Mouse (Mus musculus): ENCODE measurements around the gene Dmwd. TPM values are rescaled to one million over a fixed set of nuclear protein-coding genes. Genes with fewer than 3 reads are reported as not detected.

Dmwd gene
- 11.3 and 11.9 TPM in 2 replicates for polyA plus RNA-seq (2015; fragmentation: Nextera tagmentation; extraction: Ambion mirVana)

- H3K36me3 ChIP-seq (ENCODE audit: control insufficient read depth, insufficient read depth, low read length) = peaks cover 23% of the 10 kb centered on the region
- peak within 1 kb of the TSS; percentile 98 for H3K9ac ChIP-seq (ENCODE audit: low read length)
- no peaks in the 10 kb centered on the region for H3K27me3 ChIP-seq (ENCODE audit: control insufficient read depth, insufficient read depth, low read depth, low read length)
- ATAC-seq (ENCODE audit: low read depth) = peak; percentile 99
- H3K4me2 ChIP-seq (ENCODE audit: low read depth, low read length) = peak within 1 kb of the TSS; percentile 80
- WGBS = under 1% methylated on average over 77 of the region's 91 CpGs
- H3K9me3 ChIP-seq (ENCODE audit: control insufficient read depth, low read length) = no peaks in the 10 kb centered on the region
- H3K4me3 ChIP-seq (ENCODE audit: low read length) = peak within 1 kb of the TSS; percentile 97
- H3K27ac ChIP-seq (ENCODE audit: low read length) = peak within 1 kb of the TSS; percentile 85
- H3K4me1 ChIP-seq (replicated peaks; ENCODE audit: control insufficient read depth, insufficient read depth, low read length) = peaks cover 20% of the 10 kb centered on the region
Observed at GRCm38 (mm10) chr7:19075723-19076585, at the start of gene Dmwd. TSS of gene Dmwd (plus strand) at chr7:19076227.

GRCm38 (mm10) chr7:19028067-19028466, 48.0 kb upstream of the Dmwd start:
- H3K9ac ChIP-seq (ENCODE audit: low read length) = no peak overlapping the region
- no peak overlapping the region for H3K4me3 ChIP-seq (ENCODE audit: low read length)
- H3K27me3 ChIP-seq (ENCODE audit: control insufficient read depth, insufficient read depth, low read depth, low read length) = peaks cover 8% of the 10 kb centered on the region

GRCm38 (mm10) chr7:19029084-19029653, 46.9 kb upstream of the Dmwd start:
- Histone ChIP-seq H3K27me3 (ENCODE audit: control insufficient read depth, insufficient read depth, low read depth, low read length) (no peaks in the 10 kb centered on the region), H3K4me2 (ENCODE audit: low read depth, low read length) (no peak overlapping the region), H3K4me3 (ENCODE audit: low read length) (no peak overlapping the region), H3K27ac (ENCODE audit: low read length) (no peak overlapping the region), H3K4me1 (replicated peaks; ENCODE audit: control insufficient read depth, insufficient read depth, low read length) (peaks cover 8% of the 10 kb centered on the region), H3K9ac (ENCODE audit: low read length) (no peak overlapping the region), H3K9me3 (ENCODE audit: control insufficient read depth, low read length) (no peaks in the 10 kb centered on the region), H3K36me3 (ENCODE audit: control insufficient read depth, insufficient read depth, low read length) (peaks cover 33% of the 10 kb centered on the region)
- WGBS = 60% methylated on average over 6 of the region's 6 CpGs
- no peak; the same call in 1 of the 2 replicates for ATAC-seq (ENCODE audit: low read depth)

More at GRCm38 (mm10) chr7:19028067-19028466, 48.0 kb upstream of the Dmwd start:
- Histone ChIP-seq H3K9me3 (ENCODE audit: control insufficient read depth, low read length) (no peaks in the 10 kb centered on the region), H3K4me2 (ENCODE audit: low read depth, low read length) (no peak overlapping the region), H3K36me3 (ENCODE audit: control insufficient read depth, insufficient read depth, low read length) (peaks cover 26% of the 10 kb centered on the region), H3K4me1 (replicated peaks; ENCODE audit: control insufficient read depth, insufficient read depth, low read length) (peaks cover 10% of the 10 kb centered on the region), H3K27ac (ENCODE audit: low read length) (no peak overlapping the region)
- ATAC-seq (ENCODE audit: low read depth) = no peak

- Histone ChIP-seq H3K4me1 (replicated peaks; ENCODE audit: control insufficient read depth, insufficient read depth, low read length) (no peaks in the 10 kb centered on the region), H3K27me3 (ENCODE audit: control insufficient read depth, insufficient read depth, low read depth, low read length) (no peaks in the 10 kb centered on the region), H3K4me3 (ENCODE audit: low read length) (no peak overlapping the region), H3K9me3 (ENCODE audit: control insufficient read depth, low read length) (no peaks in the 10 kb centered on the region), H3K9ac (ENCODE audit: low read length) (no peak overlapping the region), H3K27ac (ENCODE audit: low read length) (no peak overlapping the region), H3K4me2 (ENCODE audit: low read depth, low read length) (no peak overlapping the region), H3K36me3 (ENCODE audit: control insufficient read depth, insufficient read depth, low read length) (peaks cover 49% of the 10 kb centered on the region)
- no peak for ATAC-seq (ENCODE audit: low read depth)
- 74% methylated on average over 4 of the region's 4 CpGs for WGBS
Observed at GRCm38 (mm10) chr7:19031641-19032040, 44.4 kb upstream of the Dmwd start.

- no peak overlapping the region for H3K4me3 ChIP-seq (ENCODE audit: low read length)
- no peak overlapping the region for H3K27ac ChIP-seq (ENCODE audit: low read length)
- no peaks in the 10 kb centered on the region for H3K9me3 ChIP-seq (ENCODE audit: control insufficient read depth, low read length)
- no peak overlapping the region for H3K4me2 ChIP-seq (ENCODE audit: low read depth, low read length)
- peaks cover 72% of the 10 kb centered on the region for H3K36me3 ChIP-seq (ENCODE audit: control insufficient read depth, insufficient read depth, low read length)
- no peak overlapping the region for H3K9ac ChIP-seq (ENCODE audit: low read length)
- H3K4me1 ChIP-seq (replicated peaks; ENCODE audit: control insufficient read depth, insufficient read depth, low read length) = no peaks in the 10 kb centered on the region
- 92% methylated on average over 6 of the region's 6 CpGs for WGBS
- ATAC-seq (ENCODE audit: low read depth) = no peak
- no peaks in the 10 kb centered on the region for H3K27me3 ChIP-seq (ENCODE audit: control insufficient read depth, insufficient read depth, low read depth, low read length)
Observed at GRCm38 (mm10) chr7:19044616-19045015, 31.4 kb upstream of the Dmwd start.

GRCm38 (mm10) chr7:19046286-19047069, 29.5 kb upstream of the Dmwd start:
- Histone ChIP-seq H3K4me2 (ENCODE audit: low read depth, low read length) (no peak overlapping the region), H3K4me1 (replicated peaks; ENCODE audit: control insufficient read depth, insufficient read depth, low read length) (no peaks in the 10 kb centered on the region), H3K27ac (ENCODE audit: low read length) (no peak overlapping the region), H3K9ac (ENCODE audit: low read length) (no peak overlapping the region), H3K27me3 (ENCODE audit: control insufficient read depth, insufficient read depth, low read depth, low read length) (no peaks in the 10 kb centered on the region), H3K36me3 (ENCODE audit: control insufficient read depth, insufficient read depth, low read length) (peaks cover 64% of the 10 kb centered on the region), H3K4me3 (ENCODE audit: low read length) (no peak overlapping the region), H3K9me3 (ENCODE audit: control insufficient read depth, low read length) (no peaks in the 10 kb centered on the region)
- 86% methylated on average over 11 of the region's 11 CpGs for WGBS
- no peak for ATAC-seq (ENCODE audit: low read depth)

GRCm38 (mm10) chr7:19048006-19048527, 28.0 kb upstream of the Dmwd start:
- Histone ChIP-seq H3K9me3 (ENCODE audit: control insufficient read depth, low read length) (no peaks in the 10 kb centered on the region), H3K9ac (ENCODE audit: low read length) (no peak overlapping the region), H3K4me3 (ENCODE audit: low read length) (no peak overlapping the region), H3K36me3 (ENCODE audit: control insufficient read depth, insufficient read depth, low read length) (peaks cover 54% of the 10 kb centered on the region), H3K4me2 (ENCODE audit: low read depth, low read length) (no peak overlapping the region), H3K27ac (ENCODE audit: low read length) (no peak overlapping the region), H3K4me1 (replicated peaks; ENCODE audit: control insufficient read depth, insufficient read depth, low read length) (no peaks in the 10 kb centered on the region), H3K27me3 (ENCODE audit: control insufficient read depth, insufficient read depth, low read depth, low read length) (no peaks in the 10 kb centered on the region)
- WGBS = 86% methylated on average over 14 of the region's 14 CpGs
- ATAC-seq (ENCODE audit: low read depth) = no peak

- WGBS = 86% methylated on average over 5 of the region's 5 CpGs
- no peak overlapping the region for H3K9ac ChIP-seq (ENCODE audit: low read length)
- H3K4me2 ChIP-seq (ENCODE audit: low read depth, low read length) = no peak overlapping the region
- no peaks in the 10 kb centered on the region for H3K9me3 ChIP-seq (ENCODE audit: control insufficient read depth, low read length)
- ATAC-seq (ENCODE audit: low read depth) = no peak
- H3K27me3 ChIP-seq (ENCODE audit: control insufficient read depth, insufficient read depth, low read depth, low read length) = no peaks in the 10 kb centered on the region
- peaks cover 50% of the 10 kb centered on the region for H3K36me3 ChIP-seq (ENCODE audit: control insufficient read depth, insufficient read depth, low read length)
- H3K4me1 ChIP-seq (replicated peaks; ENCODE audit: control insufficient read depth, insufficient read depth, low read length) = no peaks in the 10 kb centered on the region
- H3K4me3 ChIP-seq (ENCODE audit: low read length) = no peak overlapping the region
- no peak overlapping the region for H3K27ac ChIP-seq (ENCODE audit: low read length)
Observed at GRCm38 (mm10) chr7:19049252-19049651, 26.8 kb upstream of the Dmwd start.

- ATAC-seq (ENCODE audit: low read depth) = no peak
- no peaks in the 10 kb centered on the region for H3K27me3 ChIP-seq (ENCODE audit: control insufficient read depth, insufficient read depth, low read depth, low read length)
- H3K36me3 ChIP-seq (ENCODE audit: control insufficient read depth, insufficient read depth, low read length) = peaks cover 45% of the 10 kb centered on the region
- H3K27ac ChIP-seq (ENCODE audit: low read length) = no peak overlapping the region
- H3K9me3 ChIP-seq (ENCODE audit: control insufficient read depth, low read length) = no peaks in the 10 kb centered on the region
- no peak overlapping the region for H3K4me3 ChIP-seq (ENCODE audit: low read length)
- no peak overlapping the region for H3K4me2 ChIP-seq (ENCODE audit: low read depth, low read length)
- H3K9ac ChIP-seq (ENCODE audit: low read length) = no peak overlapping the region
- 84% methylated on average over 8 of the region's 8 CpGs for WGBS
- H3K4me1 ChIP-seq (replicated peaks; ENCODE audit: control insufficient read depth, insufficient read depth, low read length) = no peaks in the 10 kb centered on the region
Observed at GRCm38 (mm10) chr7:19050172-19050571, 25.9 kb upstream of the Dmwd start.
